Mouse (Mus musculus) right cerebral cortex, adult 18-20 months (tissue): ENCODE results near the gene A130010J15Rik.

ENCODE experiments used
- DNase-seq: peaks from one replicate; pipeline ENCODE4 v3.0.0; 2022; ENCODE audit warnings: mixed read lengths

A130010J15Rik gene

GRCm38 (mm10) chr1:193167746-193168145 is at the start of gene A130010J15Rik:
Gene A130010J15Rik (plus strand): TSS chr1:193168046.
- no peak for DNase-seq

GRCm38 (mm10) chr1:193122793-193123192 is 45.1 kb upstream of the A130010J15Rik start:
- peak; percentile 71 for DNase-seq

- no peak for DNase-seq
These were observed 44.6 kb upstream of the A130010J15Rik start for GRCm38 (mm10) chr1:193123290-193123689.

GRCm38 (mm10) chr1:193125835-193126234 is 42.0 kb upstream of the A130010J15Rik start:
- DNase-seq = no peak

- peak; percentile 59 for DNase-seq
These were observed 39.8 kb upstream of the A130010J15Rik start for GRCm38 (mm10) chr1:193128055-193128454.

- no peak for DNase-seq
These were observed 38.5 kb upstream of the A130010J15Rik start for GRCm38 (mm10) chr1:193129321-193129720.

- peak; percentile 95 for DNase-seq
These were observed 37.9 kb upstream of the A130010J15Rik start, which contains the start of gene Diexf for GRCm38 (mm10) chr1:193129786-193130455. Gene Diexf (minus strand): TSS chr1:193130272.

- no peak for DNase-seq
These were observed 37.4 kb upstream of the A130010J15Rik start for GRCm38 (mm10) chr1:193130456-193130825.

- no peak for DNase-seq
These were observed 37.0 kb upstream of the A130010J15Rik start for GRCm38 (mm10) chr1:193130839-193131238.

GRCm38 (mm10) chr1:193131311-193131948 is 36.4 kb upstream of the A130010J15Rik start:
- no peak for DNase-seq

- no peak for DNase-seq
These were observed 35.5 kb upstream of the A130010J15Rik start for GRCm38 (mm10) chr1:193132385-193132784.

GRCm38 (mm10) chr1:193133726-193134125 is 34.1 kb upstream of the A130010J15Rik start:
- no peak for DNase-seq

- DNase-seq = no peak
These were observed 29.8 kb upstream of the A130010J15Rik start for GRCm38 (mm10) chr1:193138087-193138486.

- DNase-seq = no peak
These were observed 29.2 kb upstream of the A130010J15Rik start for GRCm38 (mm10) chr1:193138669-193139068.

GRCm38 (mm10) chr1:193141118-193141517 is 26.7 kb upstream of the A130010J15Rik start:
- no peak for DNase-seq

GRCm38 (mm10) chr1:193142517-193143062 is 25.3 kb upstream of the A130010J15Rik start:
- DNase-seq = no peak

GRCm38 (mm10) chr1:193144516-193144915 is 23.3 kb upstream of the A130010J15Rik start:
- no peak for DNase-seq

- DNase-seq = no peak
These were observed 22.7 kb upstream of the A130010J15Rik start for GRCm38 (mm10) chr1:193145101-193145500.

- no peak for DNase-seq
These were observed 21.4 kb upstream of the A130010J15Rik start for GRCm38 (mm10) chr1:193146416-193146815.

- DNase-seq = no peak
These were observed 18.6 kb upstream of the A130010J15Rik start for GRCm38 (mm10) chr1:193149231-193149630.

GRCm38 (mm10) chr1:193151134-193151533 is 16.7 kb upstream of the A130010J15Rik start:
- DNase-seq = no peak

- no peak for DNase-seq
These were observed 15.0 kb upstream of the A130010J15Rik start, which contains the start of gene Irf6 for GRCm38 (mm10) chr1:193152872-193153271. Gene Irf6 (plus strand): TSS chr1:193153111.

- DNase-seq = no peak
These were observed 14.3 kb upstream of the A130010J15Rik start for GRCm38 (mm10) chr1:193153561-193153960.
